Mouse (Mus musculus) lung, postnatal 0 days (tissue): ENCODE results near the gene Fbxl8.

ENCODE experiments used
- CTCF ChIP-seq: IDR thresholded peaks from 2 replicates; pipeline ENCODE4 v1.5.1; 2016; ENCODE audit warnings: antibody characterized with exemption, mild to moderate bottlenecking
- EP300 ChIP-seq: IDR thresholded peaks from 2 replicates; pipeline ENCODE4 v1.6.1; 2016; ENCODE audit warnings: antibody characterized with exemption, mild to moderate bottlenecking, control low read depth

- TF ChIP-seq CTCF (no peak), EP300 (no peak)
These were observed 5.1 kb downstream of the Fbxl8 start, which contains the start of gene Hsf4 for GRCm38 (mm10) chr8:105269461-105269947.
